Mouse (Mus musculus): ENCODE data around the gene Grik4. TPM values are rescaled to one million over a fixed set of nuclear protein-coding genes. Genes with fewer than 3 reads are reported as not detected.
"Not testable (repeated sequence)": the region's sequence is repeated elsewhere in the genome, so short reads cannot be mapped to it uniquely, and the experiment has no call there.

Grik4 gene
- total RNA-seq, 2 experiments from 2014 or later: 13.4 to 14.5 TPM

DNA sequence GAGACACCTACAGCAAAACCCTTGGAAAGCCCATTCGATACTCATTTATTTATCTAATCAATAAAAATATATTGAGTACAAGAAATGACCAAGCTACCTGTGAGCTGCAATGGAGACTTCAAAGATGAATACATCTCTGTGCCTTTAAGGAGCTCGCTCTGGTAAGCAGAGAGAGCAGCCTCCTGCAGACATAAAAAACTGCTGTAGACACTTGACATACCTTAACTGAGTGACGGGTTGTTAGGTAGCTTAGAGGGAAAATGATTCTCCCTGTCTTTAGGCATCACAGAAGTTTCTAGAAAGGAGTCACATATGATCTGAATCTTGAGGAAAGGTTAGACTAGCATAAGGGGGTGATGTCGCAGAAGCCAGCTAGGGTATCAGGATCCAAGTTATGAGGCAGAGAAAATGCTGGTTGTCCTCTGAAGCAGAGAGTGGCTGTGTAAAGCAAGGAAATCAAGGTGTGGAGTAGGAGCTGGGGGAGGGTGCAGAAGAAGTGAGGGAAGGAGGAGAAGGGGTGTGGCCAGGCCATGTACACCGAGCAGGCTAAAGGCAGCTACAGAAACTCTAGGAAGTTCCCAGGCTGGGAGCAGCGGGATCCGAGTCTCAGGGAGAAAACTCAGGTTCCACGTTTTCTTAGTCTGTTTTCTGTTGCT is 160.9 kb downstream of the Grik4 start:
- DNase-seq (ENCODE audit: extremely low spot score in 1 of 2, low spot score in 2 of 2): no peak
- intact Hi-C loops (cut with DNase I): no loop called here

DNA sequence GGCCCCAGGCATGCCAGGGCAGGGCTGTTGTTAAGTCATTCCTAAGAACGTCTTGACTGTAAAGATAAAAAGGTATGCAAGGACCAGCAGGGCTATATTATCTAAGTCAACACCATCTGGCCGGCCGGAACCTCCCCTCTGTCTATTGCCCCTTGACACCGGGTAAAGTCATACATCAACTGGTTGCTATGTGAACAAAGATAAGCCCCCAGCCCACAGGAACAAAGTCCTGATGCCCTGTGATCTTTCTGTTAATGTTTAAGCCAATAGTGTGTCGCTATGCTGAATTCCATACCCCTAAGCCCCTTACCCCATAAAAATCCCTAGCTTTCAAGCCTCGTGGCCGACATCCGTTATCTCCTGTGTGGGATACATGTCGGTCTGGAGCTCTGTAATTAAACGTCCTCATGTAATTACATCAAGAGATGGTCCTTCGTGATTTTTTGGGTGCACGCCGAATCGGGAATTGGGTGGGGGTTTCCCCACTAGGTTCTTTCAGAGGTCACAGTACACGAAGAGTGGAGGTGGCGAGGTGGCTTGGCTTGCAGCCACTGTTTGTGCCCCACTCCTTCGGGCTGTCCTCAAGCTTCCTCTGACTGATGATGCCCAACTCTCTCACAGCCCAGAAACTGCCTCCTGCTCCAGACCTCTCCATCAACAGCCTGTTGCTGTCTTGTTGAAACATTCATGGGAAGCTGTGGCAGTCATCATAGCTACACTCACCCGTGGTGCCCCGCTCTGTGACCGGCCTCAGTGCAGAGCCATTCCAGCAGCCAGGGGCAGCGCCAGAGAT is 165.6 kb downstream of the Grik4 start:
- intact Hi-C loops (cut with DNase I): not testable (repeated sequence)

DNA sequence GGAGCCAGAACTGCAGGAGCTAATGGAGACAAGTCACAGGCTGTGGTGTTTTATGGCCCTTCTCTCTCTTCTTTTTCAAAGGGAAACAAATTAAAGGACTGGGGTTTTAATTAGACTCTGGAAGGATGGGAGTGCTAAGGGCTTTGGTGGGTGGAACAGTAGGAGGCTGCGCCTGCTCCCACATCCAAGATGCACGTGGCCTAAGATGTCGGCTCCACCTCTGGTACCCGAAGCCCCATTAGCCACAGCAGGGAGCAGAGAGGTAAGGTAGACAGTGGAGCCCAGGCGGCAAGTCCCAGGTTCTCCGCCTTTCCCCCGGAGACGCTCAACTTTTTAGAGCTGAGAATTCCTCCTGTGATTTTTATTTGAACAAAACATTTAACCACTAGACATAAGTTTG is 166.4 kb downstream of the Grik4 start:
- no peak for DNase-seq (ENCODE audit: extremely low spot score in 1 of 2, low spot score in 2 of 2)
- intact Hi-C loops (cut with DNase I): no loop called here

More for the DNA sequence above, 165.6 kb downstream of the Grik4 start:
- DNase-seq (ENCODE audit: extremely low spot score in 1 of 2, low spot score in 2 of 2): not testable (repeated sequence)

DNA sequence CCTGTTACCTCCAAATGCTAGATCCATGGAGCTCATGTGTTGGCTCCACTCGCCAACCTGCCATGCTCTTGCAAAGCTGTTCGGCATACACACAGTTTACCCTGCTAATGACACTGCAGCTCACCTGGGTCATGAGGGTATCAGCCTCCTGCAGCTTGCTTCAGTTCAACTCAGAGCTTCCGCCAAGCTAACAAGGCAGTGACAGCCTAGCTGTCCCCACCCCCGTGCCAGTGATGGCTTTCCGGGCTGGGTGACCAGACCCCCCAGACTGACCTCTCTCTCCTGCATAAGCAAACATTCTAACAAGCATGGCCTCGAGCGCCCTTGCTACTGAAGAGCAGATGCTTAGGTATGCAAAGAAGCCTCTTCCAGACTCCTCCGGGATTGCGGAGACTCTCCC is 167.5 kb downstream of the Grik4 start:
- DNase-seq (ENCODE audit: extremely low spot score in 1 of 2, low spot score in 2 of 2): no peak
- intact Hi-C loops (cut with DNase I): no loop called here

DNA sequence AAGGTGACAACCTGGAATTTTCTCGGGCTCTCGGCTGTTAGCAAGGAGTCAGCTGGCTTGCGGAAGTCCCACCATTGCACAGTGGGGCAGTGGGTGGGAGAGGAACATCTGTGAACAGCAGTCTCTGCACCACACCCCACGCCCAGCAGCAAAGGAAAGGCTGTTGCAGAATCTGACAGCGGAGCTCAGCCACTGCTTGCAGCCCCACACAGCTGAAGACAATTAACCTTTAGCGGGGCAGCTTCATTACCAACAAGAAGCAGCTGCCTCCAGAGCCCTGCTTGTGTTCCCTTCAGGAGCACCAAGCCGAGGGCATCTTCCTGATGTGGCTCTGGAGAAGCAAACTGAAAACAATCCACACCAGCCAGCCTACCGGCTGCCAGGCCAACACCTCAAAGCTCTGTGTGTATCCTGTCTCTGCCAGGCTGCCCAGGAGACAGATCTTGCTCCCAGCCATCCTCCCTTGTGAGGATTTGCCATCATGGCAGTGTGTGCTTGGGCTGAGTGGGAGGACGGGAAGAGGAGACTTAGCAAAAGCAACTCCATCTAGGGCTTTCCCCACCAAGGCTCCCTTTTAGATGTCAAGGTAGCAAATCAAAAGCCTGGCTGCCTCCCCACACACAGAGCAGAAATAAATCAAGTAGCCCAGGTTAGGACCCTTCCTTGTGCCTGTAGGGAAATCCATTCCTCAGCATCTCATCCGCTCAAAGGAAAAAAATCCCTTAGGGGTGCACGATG is 179.3 kb downstream of the Grik4 start:
- intact Hi-C loops (cut with DNase I): no loop called here
- DNase-seq (ENCODE audit: extremely low spot score in 1 of 2, low spot score in 2 of 2): no peak

DNA sequence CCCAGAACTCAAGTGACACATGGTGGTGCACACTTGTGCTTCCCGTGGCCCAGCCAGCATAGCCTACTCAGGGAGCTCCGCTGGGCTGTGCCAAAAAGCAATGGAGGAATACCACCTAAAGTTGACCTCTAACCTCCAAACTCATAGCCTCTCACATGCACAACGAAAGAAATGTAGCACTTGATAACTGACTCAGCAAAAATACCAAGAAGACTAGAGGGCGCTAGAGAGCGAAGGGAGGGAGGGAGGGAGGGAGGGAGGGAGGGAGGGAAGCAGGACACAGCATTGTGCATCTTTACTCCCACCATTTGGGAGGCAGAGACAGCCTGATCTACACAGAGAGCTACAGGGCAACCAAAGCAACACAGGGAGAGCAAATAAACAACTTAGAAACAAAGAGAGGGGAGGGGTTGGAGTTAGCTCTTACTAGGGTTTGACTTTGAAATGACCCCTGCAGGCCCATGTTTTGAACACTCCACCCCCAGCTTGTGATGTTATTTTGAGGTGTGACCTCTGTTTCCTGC is 185.5 kb downstream of the Grik4 start:
- intact Hi-C loops (cut with DNase I): no loop called here
- no peak for DNase-seq (ENCODE audit: extremely low spot score in 1 of 2, low spot score in 2 of 2)

DNA sequence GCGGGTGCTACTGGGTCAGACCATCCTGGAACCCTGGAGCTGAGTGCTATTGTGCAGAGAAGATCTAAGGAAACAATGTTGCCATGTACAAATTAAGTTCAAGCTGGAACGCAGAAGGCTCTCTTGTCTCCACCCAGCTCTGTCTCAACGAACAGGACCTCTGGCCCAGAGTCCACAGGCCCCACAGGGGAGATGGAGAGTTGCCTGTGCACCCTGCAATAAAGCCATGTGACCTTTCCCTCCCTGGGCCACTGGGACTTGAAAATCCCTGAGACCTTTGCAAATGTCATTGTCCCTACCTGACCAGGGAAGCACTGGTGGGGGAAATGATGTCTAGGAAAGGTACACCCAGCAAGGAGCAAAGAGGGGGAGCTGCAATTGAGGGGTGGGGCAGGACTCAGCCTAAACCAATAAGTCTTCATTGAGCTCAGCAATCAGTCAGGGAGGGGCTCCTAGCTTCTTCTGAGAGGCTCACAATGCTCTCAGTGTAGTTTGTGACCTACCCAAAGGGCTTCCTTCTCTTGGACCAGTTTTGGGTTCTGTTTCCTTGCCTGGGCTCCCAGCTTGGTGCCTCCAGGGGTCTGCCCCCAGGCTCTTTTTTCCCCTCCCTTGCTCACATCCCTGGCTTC is 187.2 kb downstream of the Grik4 start:
- no peak for DNase-seq (ENCODE audit: extremely low spot score in 1 of 2, low spot score in 2 of 2)
- intact Hi-C loops (cut with DNase I): no loop called here

DNA sequence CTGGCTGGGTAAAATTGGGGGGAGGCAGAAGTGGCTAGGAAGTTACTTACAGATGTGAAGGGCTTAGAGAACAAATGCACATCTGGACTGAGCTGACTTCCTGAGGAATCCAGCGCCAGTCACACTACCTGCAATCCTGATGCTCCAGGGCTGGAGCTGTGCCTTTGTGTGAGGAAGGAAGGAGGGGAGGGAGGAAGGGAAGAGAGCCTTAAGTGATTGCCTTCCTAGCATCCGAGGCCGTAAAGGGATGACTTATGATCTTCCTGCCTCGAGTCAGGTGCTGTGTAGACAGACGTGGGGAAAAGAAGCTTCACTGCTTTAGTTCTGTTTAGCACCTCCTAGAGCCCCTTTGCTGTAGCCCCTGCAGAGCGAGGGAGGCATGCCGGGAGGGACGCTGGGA is 189.6 kb downstream of the Grik4 start:
- intact Hi-C loops (cut with DNase I): no loop called here
- no peak for DNase-seq (ENCODE audit: extremely low spot score in 1 of 2, low spot score in 2 of 2)

DNA sequence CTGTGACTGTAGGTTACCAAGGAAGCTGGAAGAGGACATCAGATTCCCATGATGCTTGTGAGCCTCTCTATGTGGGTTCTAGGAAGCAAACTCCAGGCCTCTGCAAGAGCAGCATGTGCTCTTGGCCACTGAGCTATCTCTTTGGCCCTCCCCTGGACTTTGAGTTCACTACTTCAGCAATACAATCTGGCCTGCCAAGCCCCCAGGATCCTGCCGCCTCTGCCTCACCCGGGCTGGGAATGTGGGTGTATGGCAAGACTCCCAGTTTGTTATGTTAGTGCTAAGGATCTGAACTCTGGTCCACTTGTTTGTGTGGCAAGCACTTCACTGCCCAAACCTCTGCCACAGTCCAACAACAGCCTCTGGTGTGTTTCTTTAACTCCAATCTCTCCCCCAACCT is 193.1 kb downstream of the Grik4 start:
- intact Hi-C loops (cut with DNase I): no loop called here

DNA sequence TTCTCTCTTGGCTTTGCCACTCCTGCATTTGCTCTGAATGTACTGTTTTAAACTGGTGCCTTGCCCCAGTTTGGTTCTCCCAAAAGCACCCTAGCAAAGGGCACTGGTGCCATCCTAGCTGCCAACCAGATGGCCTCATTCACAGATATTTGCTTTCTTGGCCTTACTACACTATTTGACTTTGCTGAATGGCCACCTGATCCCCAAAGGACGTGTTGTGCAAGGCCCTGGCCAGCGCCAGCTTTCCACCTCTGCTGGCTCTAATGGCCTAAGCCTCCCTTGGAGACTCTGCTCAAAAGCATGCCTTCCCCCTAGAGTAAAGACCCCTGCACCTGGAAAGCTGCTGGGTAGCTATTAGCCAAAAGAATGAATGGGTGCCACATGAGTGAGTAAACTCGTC is 194.1 kb downstream of the Grik4 start:
- no peak for DNase-seq (ENCODE audit: extremely low spot score in 1 of 2, low spot score in 2 of 2)
- intact Hi-C loops (cut with DNase I): no loop called here

More for the DNA sequence above, 193.1 kb downstream of the Grik4 start:
- DNase-seq (ENCODE audit: extremely low spot score in 1 of 2, low spot score in 2 of 2): no peak

DNA sequence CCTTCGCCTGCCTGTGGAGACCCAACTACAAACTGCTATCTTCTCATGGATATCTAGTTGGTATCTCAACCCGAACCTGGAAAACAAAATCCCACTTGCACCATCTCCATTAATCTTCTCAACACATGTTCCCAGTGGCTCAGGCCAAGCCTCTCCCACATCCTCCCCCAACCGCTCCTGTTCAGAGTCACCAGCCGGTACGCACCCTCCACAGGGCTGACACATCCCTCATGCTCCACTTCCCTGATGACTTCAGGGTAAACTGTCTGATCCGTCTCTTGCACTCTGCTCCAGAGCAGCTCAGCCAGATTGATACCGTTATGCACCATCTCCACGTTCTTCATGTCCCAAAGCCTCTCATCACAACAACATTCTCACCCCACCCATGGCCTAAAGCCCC is 198.3 kb downstream of the Grik4 start:
- intact Hi-C loops (cut with DNase I): no loop called here
- DNase-seq (ENCODE audit: extremely low spot score in 1 of 2, low spot score in 2 of 2): no peak

DNA sequence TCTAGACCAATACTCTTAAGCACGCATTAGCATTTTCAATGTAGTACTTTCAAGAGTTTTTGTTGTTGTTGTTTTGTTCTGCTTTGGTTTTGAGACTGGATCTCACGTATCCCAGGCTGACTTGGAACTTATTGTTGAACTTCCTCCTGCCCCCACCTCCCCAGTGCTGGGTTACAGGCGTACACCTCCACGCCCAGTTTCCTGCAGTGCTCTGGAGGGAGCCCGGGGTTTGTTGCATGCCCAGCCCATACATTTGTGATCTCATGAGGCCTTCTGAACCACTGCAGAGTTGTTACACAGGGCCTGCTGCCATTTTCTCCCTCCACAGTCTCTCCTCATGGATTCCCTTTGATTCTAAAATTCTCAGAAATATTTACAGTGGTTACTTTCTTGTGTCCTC is 201.9 kb downstream of the Grik4 start:
- intact Hi-C loops (cut with DNase I): no loop called here
- no peak for DNase-seq (ENCODE audit: extremely low spot score in 1 of 2, low spot score in 2 of 2)

DNA sequence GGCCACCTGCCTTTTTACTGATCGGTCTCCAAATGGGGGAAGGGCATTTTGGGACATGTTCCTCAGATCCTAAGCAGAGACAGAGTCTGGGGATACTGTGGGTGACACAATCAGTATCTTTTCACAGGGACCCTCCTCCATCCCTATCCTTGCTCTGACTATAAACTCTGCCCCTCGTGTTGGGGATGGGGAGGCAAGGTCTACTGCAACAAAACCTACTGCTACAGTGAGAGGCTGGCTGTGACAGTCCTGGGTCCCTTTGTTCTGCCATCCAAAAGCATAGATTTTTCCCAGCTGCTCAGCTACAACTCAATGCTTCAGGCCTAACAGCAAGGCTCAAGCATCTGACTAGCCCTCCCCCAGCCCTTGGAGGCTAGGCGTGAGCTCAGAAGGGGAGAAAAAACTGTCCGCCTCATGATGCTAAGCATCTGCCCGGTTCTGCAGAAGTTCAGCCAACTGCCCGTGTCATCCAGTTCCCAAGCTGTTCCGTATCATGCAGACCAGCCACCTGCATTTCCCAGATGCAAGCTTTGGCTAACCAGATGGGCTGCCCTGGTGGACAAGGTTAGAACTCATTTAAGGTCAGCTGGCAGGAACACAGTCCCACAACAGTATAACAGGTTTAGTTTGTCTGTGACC is 207.5 kb downstream of the Grik4 start:
- no peak for DNase-seq (ENCODE audit: extremely low spot score in 1 of 2, low spot score in 2 of 2)
- intact Hi-C loops (cut with DNase I): no loop called here

DNA sequence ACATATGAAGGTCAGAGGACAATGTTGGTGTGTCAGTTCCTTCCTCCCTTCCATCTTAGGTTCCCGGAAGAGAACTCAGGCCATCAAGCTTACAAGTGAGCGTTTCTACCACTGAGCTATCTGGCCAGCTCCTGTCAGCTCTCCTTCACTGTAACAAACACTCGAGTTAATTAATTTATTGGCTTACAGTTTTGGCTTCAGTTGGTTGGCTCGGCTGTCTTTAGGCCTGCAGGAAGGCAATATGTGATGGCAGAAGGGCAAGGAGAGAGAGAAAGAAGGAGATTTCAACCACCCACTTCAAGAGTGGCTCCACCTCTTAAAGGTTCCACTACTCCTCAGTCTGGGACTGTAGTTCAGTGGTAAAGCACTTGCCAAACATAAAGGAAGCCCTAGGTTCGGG is 209.2 kb downstream of the Grik4 start:
- no peak for DNase-seq (ENCODE audit: extremely low spot score in 1 of 2, low spot score in 2 of 2)
- intact Hi-C loops (cut with DNase I): no loop called here

DNA sequence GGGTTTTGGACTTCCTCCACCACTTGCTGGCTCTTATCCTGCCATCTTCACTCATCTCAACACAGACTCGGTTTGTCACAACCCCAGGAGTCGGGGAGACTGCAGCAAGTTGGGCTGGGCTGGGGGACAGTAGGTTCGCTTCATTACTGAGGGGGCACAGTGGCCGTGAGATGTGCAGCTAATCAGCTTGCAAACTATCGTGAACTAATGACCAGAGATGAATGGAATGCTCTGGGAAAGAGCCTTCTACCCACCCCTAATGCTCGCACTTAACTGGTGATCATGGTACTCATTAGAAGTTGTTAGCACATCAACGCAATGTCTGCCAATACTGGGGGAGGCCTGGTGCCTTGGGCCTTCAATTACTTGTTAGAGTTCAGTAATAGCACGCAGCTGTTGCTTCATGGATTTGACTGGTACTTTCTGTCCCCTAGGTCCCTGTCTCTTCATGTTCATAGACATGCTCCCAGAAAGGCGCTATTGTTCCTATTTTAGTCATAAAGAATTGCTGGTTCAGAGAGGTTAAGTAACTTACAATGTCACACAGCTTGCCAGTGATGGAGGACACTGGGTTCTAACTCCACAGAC is 211.5 kb downstream of the Grik4 start:
- intact Hi-C loops (cut with DNase I): no loop called here
- DNase-seq (ENCODE audit: extremely low spot score in 1 of 2, low spot score in 2 of 2): no peak

DNA sequence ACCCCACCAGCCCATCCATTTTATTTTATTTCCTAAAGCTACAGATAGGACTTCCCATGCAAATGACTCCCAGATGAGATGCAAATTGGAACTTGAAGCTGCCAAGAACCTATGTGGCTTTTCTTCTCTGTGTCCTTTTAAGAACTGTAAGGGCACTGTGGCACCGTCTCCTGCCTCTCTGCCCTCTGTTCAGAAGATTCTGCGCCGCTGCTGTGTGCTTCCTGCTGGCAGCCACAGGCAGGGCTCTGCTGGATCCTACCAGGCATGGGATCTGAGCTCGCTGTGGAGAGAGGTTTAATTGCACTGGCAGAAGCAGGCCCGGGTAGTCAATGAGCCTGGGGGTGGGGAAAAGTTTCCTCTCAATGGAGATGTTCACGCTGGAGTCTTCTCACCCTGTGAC is 215.8 kb downstream of the Grik4 start:
- intact Hi-C loops (cut with DNase I): no loop called here
- no peak for DNase-seq (ENCODE audit: extremely low spot score in 1 of 2, low spot score in 2 of 2)

DNA sequence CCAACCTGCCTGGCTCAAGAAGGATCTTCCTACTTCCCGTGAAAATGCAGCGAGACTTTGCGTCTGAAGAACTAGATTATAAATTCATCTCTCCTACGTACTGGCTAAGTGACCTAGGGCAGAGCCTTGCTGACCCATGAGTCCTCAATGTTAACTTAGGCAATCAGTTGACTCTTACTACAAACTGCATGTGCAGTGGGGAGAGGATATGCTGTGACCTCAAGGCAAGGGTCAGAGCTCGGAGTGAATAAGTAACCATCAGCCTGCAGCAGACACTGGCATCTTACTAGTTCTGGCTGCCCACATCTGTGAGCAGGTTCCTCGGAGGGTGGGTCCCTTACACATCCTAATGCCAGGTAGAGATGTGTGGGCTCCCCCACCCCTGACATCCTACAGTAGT is 216.6 kb downstream of the Grik4 start:
- no peak for DNase-seq (ENCODE audit: extremely low spot score in 1 of 2, low spot score in 2 of 2)
- intact Hi-C loops (cut with DNase I): no loop called here

DNA sequence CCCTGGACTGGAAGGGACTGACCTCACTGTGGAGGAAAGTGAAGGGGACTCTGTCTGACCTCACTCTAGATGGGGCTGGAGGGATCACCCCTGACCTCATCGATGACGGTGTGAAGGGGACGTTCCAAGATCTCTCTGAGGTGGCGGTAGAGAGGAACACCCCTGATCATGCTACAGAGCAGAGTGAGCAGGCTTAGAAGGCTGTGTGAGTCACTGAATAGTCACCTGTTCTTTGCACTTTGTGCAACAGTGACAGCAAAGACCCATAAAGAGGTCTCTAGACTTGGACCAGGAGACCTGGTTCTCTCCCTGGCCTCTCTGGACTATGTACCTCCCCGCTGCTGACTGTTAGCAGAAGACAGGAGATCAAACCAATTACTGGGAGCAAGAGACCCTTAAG is 217.1 kb downstream of the Grik4 start:
- intact Hi-C loops (cut with DNase I): no loop called here
- no peak for DNase-seq (ENCODE audit: extremely low spot score in 1 of 2, low spot score in 2 of 2)

DNA sequence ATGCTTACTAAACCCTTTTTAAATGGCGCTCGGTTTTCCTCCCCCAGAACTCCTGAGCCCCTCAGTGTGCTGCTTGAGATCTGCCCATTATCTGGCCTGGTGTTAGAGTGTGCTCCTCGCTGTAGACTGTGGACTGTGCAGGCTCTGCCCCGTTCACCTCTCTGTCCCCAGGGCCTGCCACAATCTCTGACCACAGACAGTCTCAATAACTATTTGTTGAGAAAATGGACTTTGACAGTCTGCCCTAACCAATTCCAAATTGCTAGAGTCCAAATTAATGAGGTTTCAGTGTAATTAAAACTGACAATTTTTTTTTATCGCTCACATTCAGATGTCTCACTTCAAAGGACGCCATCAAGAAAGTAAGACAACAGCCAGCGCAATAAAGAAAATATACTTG is 220.2 kb downstream of the Grik4 start:
- no peak for DNase-seq (ENCODE audit: extremely low spot score in 1 of 2, low spot score in 2 of 2)
- intact Hi-C loops (cut with DNase I): no loop called here
